Mouse (Mus musculus) brain, embryonic 18.5 days (tissue): Measurements from ENCODE around the gene Arih1.

Experiments used
- DNase-seq: peaks from one replicate; pipeline ENCODE4 v3.0.0-alpha.2; 2012; ENCODE audit warnings: low read depth, low spot score

Gene Arih1

DNA sequence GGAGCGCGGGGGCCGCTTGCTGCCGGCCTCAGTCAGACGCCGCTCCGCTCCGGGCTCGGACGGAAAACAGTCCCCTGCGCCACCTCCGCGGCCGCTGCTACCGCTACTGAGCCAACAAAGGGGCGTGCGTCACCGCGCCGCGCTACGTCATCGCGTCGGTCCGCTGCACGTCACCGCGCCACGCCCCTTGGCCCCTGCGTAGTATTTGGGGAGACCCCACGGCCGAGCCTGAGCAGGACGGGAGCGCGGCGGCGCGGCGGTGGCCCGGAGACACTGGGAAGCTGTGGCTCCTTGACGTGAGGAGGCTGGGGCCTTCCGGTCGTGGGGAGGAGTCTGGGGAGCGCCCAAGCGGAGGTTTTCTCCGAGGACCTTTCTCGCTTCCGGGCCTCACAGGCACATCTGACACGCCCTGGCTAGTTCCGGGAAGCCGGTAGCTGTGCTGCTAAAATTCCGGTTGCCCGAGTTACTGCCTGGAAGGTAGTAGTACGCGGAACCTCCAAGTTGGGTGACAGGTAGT, at the start of gene Arih1:
Gene Arih1 (minus strand): TSS at position 70 of the 517 bp plus-strand sequence.
- DNase-seq, result peak; percentile 92

- no peak for DNase-seq
Measured at GRCm38 (mm10) chr9:59533889-59534288, 47.5 kb upstream of the Arih1 start.

GRCm38 (mm10) chr9:59533422-59533821, 47.0 kb upstream of the Arih1 start:
- DNase-seq, result no peak

GRCm38 (mm10) chr9:59531645-59532044, 45.2 kb upstream of the Arih1 start:
- no peak for DNase-seq

DNA sequence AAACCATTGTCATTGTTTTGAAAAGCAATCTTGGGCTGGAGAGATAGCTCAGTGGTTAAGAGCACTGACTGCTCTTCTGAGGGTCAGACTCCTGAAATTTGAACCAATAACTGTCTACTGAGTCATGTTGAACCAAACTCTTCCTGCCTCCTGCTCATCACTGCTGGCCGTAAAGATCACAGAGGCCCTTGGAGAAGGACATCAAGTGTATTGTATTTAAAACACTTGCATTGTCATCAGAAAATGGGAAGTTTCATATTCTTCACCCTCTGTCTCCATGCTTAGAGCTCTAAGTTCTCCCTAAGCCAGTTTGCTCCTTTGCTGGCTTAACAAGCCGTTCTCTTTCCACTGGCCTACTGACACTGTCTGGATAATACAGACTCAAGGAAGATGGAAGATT, 41.9 kb upstream of the Arih1 start:
- DNase-seq, result no peak

DNA sequence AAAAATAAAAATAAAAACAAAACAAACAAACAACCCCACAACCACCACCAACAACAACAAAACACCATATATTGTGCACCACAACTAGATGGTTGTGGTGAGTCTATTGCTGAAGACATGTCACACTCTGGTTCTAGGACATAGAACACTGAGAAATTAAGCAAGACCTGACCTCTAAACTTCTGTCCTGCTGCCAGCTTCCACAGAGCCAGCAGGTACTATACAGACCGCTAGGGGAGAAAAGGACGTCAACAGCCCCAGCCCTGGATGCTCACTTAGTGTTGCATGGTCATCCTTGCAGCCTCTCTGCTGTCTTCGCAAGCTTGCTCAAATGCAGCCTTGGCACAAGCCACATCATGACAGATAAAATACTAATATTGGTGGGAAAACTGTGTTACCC, 41.2 kb upstream of the Arih1 start:
- no peak for DNase-seq

DNA sequence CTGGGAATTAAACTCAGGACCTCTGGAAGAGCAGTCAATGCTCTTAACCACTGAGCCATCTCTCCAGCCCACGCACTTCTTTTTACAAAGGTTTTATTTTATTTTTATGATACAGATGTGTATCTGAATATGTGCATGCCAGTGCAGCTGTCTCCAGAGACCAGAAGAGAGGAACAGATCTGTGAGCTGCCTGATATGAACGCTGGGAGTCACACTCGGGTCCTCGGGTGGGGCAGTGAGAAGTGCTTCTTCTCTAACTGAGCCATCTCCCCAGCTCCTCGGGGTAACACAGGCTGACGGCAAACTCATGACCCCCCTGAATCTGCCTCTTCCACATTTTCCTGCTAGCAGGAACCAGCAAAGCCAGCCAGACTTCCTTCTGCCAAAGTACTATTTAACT, 40.3 kb upstream of the Arih1 start:
- no peak for DNase-seq

- no peak for DNase-seq
Measured at GRCm38 (mm10) chr9:59522906-59523305, 36.5 kb upstream of the Arih1 start.

GRCm38 (mm10) chr9:59519396-59519795, 33.0 kb upstream of the Arih1 start:
- no peak for DNase-seq

DNA sequence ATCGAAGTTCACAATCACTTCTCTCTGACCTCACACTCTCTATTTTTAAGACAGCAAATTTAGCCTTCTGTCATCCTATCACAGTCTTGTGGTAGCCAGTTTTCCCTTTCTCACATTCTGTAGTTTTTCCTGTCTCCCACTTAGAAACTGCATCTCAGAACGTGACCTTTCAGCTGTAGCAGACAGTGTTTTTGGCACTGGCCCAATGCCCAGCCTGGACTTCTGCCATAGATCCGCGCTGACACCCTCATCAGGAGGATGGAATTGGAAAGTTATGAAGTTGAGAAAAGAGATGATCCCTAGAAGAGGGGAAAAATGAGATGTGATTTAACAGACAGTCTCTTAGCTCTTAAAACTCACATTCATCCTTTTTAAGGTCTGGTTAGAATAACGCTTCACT, 32.6 kb upstream of the Arih1 start:
- no peak for DNase-seq

- no peak for DNase-seq
Measured at GRCm38 (mm10) chr9:59517127-59517526, 30.7 kb upstream of the Arih1 start.

- no peak for DNase-seq
Measured at GRCm38 (mm10) chr9:59515069-59515468, 28.7 kb upstream of the Arih1 start.

DNA sequence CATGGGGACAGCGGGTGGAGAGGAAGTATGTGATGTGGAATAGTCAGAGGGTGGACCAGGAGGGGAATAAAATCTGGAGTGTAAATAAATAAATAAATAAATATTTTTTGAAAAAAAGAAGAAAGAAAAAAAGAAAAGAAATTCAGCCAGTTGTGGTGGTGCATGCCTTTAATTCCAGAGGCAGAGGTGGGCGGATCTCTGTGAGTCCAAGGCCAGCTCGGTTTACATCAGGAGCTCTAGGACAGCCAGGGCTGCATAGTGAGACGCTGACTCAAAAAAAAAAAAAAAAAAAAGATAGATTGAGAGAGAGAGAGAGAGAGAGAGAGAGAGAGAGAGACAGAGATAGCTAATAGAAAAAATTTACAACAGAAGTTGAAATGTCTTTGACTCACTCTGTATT, 26.0 kb upstream of the Arih1 start:
- no peak for DNase-seq

DNA sequence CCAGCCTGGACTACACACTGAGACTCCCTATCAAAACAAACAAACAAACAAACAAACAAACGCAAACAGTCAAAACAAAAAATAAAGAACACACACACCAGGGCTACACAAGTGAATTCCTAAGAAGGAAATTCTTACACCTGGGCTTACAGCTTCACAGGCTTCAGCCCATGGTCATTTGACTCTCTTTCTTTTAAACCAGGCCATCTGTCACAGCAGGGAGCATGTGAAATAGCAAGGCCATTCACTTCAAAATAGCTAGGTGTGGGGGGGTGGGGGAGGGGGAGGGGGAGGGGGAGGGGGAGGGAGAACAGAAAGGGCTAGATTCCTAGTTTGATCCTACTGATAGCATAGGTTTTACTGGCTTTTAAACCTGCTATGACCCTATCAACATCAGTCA, 21.7 kb upstream of the Arih1 start:
- DNase-seq, result no peak

- no peak for DNase-seq
Measured at GRCm38 (mm10) chr9:59487331-59487730, 913 bp upstream of the Arih1 start.

DNA sequence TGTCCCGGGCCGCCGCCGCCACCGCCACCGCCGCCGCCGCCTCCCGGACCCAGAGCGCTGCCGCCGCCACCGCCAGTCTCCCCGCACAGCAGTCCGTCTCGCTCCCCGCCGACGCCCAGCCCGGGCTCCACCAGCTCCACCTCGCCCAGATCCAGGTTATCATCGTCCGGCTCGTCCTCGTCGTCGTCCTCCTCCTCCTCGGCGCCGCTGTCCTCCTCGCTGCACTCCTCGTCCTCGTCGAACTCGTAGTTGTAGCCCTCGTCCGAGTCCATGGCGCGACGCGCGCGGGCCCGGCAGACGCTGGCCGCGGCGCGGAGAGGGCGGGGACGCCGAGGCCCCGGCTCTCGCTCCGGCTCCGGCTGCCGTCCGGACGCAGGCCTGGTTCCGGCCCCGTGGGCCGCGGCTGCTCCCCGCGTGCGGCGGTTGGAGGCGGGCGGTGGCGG, 321 bp downstream of the Arih1 start:
- no peak for DNase-seq

DNA sequence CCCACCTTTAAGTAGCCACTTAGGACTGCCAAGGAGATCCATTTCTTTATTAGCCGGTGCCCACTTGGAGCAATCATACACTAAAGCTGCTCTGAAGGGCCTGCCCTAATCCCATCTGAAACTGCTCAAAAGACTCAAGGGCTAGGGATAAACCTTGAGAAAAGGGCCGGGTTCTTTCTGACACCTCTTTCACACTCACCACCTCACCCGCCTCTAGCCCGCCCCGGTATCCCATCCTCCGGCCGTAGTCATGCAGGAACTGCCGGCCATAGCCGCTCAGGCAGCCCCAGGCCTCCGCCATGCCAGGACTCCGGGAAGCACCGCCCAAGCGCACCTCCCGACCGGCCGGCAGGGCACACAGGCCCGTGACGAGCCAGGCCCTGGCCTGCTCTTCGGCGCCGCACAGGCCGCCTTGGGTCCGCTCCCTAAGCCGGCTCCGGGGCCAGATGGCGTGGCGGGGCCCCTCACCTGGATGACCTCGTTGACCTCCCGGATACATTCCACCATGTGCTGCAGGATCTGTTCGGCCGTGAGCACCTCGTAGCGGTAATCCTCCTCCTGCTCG, 825 bp downstream of the Arih1 start:
- DNase-seq, result no peak

GRCm38 (mm10) chr9:59484760-59485159, 1.7 kb downstream of the Arih1 start:
- no peak for DNase-seq

DNA sequence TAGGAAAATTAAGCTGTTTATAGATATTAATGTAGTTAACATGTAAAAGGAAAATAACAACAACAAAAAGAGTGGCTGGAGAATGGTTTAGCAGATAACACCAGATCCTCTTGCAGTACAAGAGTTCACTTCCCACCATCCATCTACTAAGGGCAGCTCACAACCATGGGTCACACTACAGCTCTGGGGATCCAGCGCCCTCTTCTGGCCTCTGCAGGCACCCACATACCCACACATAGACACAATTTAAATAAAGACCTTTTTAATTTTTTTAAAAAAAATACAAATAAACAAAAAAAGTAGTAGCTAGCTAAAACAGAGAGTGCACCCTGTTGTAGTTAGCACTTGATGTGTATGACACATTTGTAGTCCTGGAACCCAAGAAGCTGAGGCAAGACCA, 4.0 kb downstream of the Arih1 start:
- no peak for DNase-seq

- DNase-seq, result no peak
Measured at GRCm38 (mm10) chr9:59476617-59477016, 9.8 kb downstream of the Arih1 start.

- no peak for DNase-seq
Measured at GRCm38 (mm10) chr9:59474838-59475237, 11.6 kb downstream of the Arih1 start.

GRCm38 (mm10) chr9:59473171-59473570, 13.2 kb downstream of the Arih1 start:
- DNase-seq, result no peak

- no peak for DNase-seq
Measured at GRCm38 (mm10) chr9:59469446-59469845, 17.0 kb downstream of the Arih1 start.

GRCm38 (mm10) chr9:59464293-59464692, 22.1 kb downstream of the Arih1 start:
- no peak for DNase-seq
